Comparison of ENCODE assay signal across 8 mouse cellular contexts in the genomic region with DNA sequence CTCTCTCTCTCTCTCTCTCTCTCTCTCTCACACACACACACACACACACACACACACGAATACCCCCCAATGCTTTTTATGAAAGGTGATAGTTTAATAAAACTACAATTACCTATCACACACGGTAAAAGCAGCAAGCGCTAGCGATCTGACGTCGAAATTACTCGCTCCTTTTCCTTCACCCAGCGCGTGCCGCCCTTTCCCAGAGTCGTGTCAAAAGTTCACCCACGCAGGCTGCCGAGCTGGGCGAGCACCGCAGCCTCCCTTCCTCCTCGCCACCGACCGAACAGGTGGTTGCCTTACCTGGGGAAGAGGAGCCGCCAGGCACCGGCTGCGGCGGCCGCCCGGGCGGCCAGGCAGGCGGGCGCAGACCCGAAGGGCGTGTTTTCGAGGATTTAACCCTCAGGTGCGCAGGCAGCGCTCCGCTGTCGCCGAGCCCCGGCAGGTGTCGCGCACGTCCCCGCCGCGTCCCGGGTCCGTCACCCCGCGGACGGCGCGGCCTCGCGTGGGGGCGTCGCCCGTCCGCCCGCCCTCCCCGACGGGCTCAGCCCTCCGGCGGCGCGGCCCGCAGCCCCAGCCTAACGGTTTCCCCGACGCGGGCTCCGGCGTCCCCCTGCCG. TPM values are rescaled to one million over a fixed set of nuclear protein-coding genes. Genes with fewer than 3 reads are reported as not detected.
DNase-seq lines count a peak whose midpoint lies in the region; ATAC-seq and TF ChIP-seq lines count a peak whose summit lies in the region.

No protein-coding gene starts in this region.

- H3K4me1 ChIP-seq in heart, embryonic 10.5 days: no peaks in the 10 kb centered on the region
- H3K4me1 ChIP-seq in hindbrain, embryonic 13.5 days (replicated peaks): peaks cover 13% of the 10 kb centered on the region; the same call in 1 of the 2 replicates
- peaks cover 4% of the 10 kb centered on the region; the same call in 1 of the 2 replicates for H3K4me1 ChIP-seq in midbrain, postnatal 0 days (ENCODE audit: insufficient read depth, low read length)

- peak; percentile 65 for ATAC-seq in hindbrain, embryonic 13.5 days (ENCODE audit: low FRiP score)
- ATAC-seq in midbrain, postnatal 0 days (ENCODE audit: low FRiP score): peak; percentile 77

- DNase-seq in heart, embryonic 10.5 days (ENCODE audit: low spot score): no peak
- no peak for DNase-seq in heart, postnatal 10 days
- peak; percentile 62 for DNase-seq in CD8-positive naive resting alpha-beta T cell, adult 2 months (ENCODE audit: low read depth in 2 of 2, low spot score in 2 of 2)
- peak; percentile 11 for DNase-seq in c-Kit-positive CD71-positive TER-119-negative erythroid progenitor cells, embryonic 14.5 days (ENCODE audit: low read depth)
- DNase-seq in liver: peak; percentile 58
- peak; percentile 40 for DNase-seq in midbrain, postnatal 0 days (ENCODE audit: low spot score)
- peak; percentile 83 for DNase-seq in thymus, postnatal 14 days

- H3K9ac ChIP-seq in hindbrain, embryonic 13.5 days: peak overlapping the region; percentile 93
- H3K9ac ChIP-seq in midbrain, postnatal 0 days (replicated peaks; ENCODE audit: low read length, poor library complexity, severe bottlenecking): peak overlapping the region; percentile 96

- H3K4me3 ChIP-seq in heart, embryonic 10.5 days: peak overlapping the region; percentile 93
- peak overlapping the region; percentile 83 for H3K4me3 ChIP-seq in hindbrain, embryonic 13.5 days
- H3K4me3 ChIP-seq in midbrain, postnatal 0 days (ENCODE audit: low read depth, low read length): peak overlapping the region; percentile 96

- no peaks in the 10 kb centered on the region for H3K9me3 ChIP-seq in heart, embryonic 10.5 days
- H3K9me3 ChIP-seq in hindbrain, embryonic 13.5 days: no peaks in the 10 kb centered on the region
- H3K9me3 ChIP-seq in midbrain, postnatal 0 days (ENCODE audit: low read length): no peaks in the 10 kb centered on the region

- H3K27me3 ChIP-seq in heart, embryonic 10.5 days (ENCODE audit: insufficient read depth, poor library complexity, severe bottlenecking): 0 out of 2 replicates have a peak, but pooled peaks cover 5% of the 10 kb centered on the region
- peaks cover 6% of the 10 kb centered on the region for H3K27me3 ChIP-seq in hindbrain, embryonic 13.5 days
- H3K27me3 ChIP-seq in midbrain, postnatal 0 days (ENCODE audit: insufficient read depth, low read length): 0 out of 2 replicates have a peak, but pooled peaks cover 5% of the 10 kb centered on the region

- intact Hi-C loops in heart, postnatal 10 days (cut with DNase I): loop anchor here (10.0 kb wide), 1 partner anchor 276 kb away; no protein-coding TSS in a partner anchor

- H3K36me3 ChIP-seq in heart, embryonic 10.5 days: no peaks in the 10 kb centered on the region
- H3K36me3 ChIP-seq in hindbrain, embryonic 13.5 days: no peaks in the 10 kb centered on the region
- no peaks in the 10 kb centered on the region for H3K36me3 ChIP-seq in midbrain, postnatal 0 days (ENCODE audit: insufficient read depth, low read length)

- under 1% methylated on average over 66 of the region's 70 CpGs for WGBS in heart, embryonic 10.5 days
- under 1% methylated on average over 64 of the region's 70 CpGs for WGBS in hindbrain, embryonic 13.5 days
- under 1% methylated on average over 40 of the region's 70 CpGs for WGBS in midbrain, postnatal 0 days

- peak overlapping the region; percentile 74 for H3K4me2 ChIP-seq in hindbrain, embryonic 13.5 days
- peak overlapping the region; percentile 69 for H3K4me2 ChIP-seq in midbrain, postnatal 0 days (ENCODE audit: low read depth, low read length, poor library complexity, severe bottlenecking)

- H3K27ac ChIP-seq in heart, embryonic 10.5 days: peak overlapping the region; percentile 98
- H3K27ac ChIP-seq in hindbrain, embryonic 13.5 days: peak overlapping the region; percentile 95
- H3K27ac ChIP-seq in midbrain, postnatal 0 days (ENCODE audit: low read depth, low read length): peak overlapping the region; percentile 91

- peak; percentile 3; the same call in 1 of the 2 replicates for TF ChIP-seq CTCF in midbrain, postnatal 0 days (IDR thresholded peaks at IDR 0.05)

RNA-seq across cellular contexts. Expression of a gene that starts 0.6 kb away (rescaled TPM):
- polyA plus RNA-seq in heart, embryonic 10.5 days (2016; fragmentation: Nextera tagmentation; extraction: Ambion mirVana): 25.3 and 30.1 TPM in 2 replicates
- 10 to 100 TPM; 13.8 to 19.8 TPM for total RNA-seq in heart, postnatal 10 days (2021)
- polyA plus RNA-seq in hindbrain, embryonic 13.5 days (2015; fragmentation: Nextera tagmentation; extraction: Ambion mirVana): 53.4 and 55.2 TPM in 2 replicates
- 46.6 and 66.2 TPM in 2 replicates for total RNA-seq in midbrain, postnatal 0 days (2014; rRNA removed)
- polyA plus RNA-seq in midbrain, postnatal 0 days (2015; fragmentation: Nextera tagmentation; extraction: Ambion mirVana): 48.6 and 50.3 TPM in 2 replicates

Comparison
In these comparisons a context has a peak if more than half of its experiments do, and no peak if none do; other contexts are left out.
1. DNase-seq: peak in CD8-positive naive resting alpha-beta T cell, adult 2 months (2 of 2), c-Kit-positive CD71-positive TER-119-negative erythroid progenitor cells, embryonic 14.5 days (single experiment), liver (single experiment), midbrain, postnatal 0 days (single experiment) and thymus, postnatal 14 days (single experiment); none in heart, embryonic 10.5 days (single experiment) and heart, postnatal 10 days (0 of 2).
2. Peak in every context shown above with its lines, with median percentiles within 50 percentile points of each other: H3K27ac ChIP-seq and H3K4me3 ChIP-seq.